Mouse (Mus musculus) intestine, embryonic 16.5 days (tissue): ENCODE results near the gene Spata18. TPM values are rescaled to one million over a fixed set of nuclear protein-coding genes. Genes with fewer than 3 reads are reported as not detected.
A peak's percentile ranks its signal among the peaks of the same experiment; 100 is the strongest.

Experiments used
- ATAC-seq: fragments of 200-750 bp; cut with Nextera tagmentation; 2 replicates; pipeline ENCODE4 v1.8.0; 2017; ENCODE audit warnings: moderate TSS enrichment, moderate library complexity
- H3K27ac ChIP-seq: fragments of 300-500 bp; sonication (generic); 2 replicates; pipeline ENCODE4 v1.5.1; 2014; ENCODE audit warnings: mild to moderate bottlenecking, low read length
- H3K27me3 ChIP-seq: fragments of 300-500 bp; sonication (generic); replicated peaks from 2 replicates; pipeline ENCODE4 v1.6.1; 2014; ENCODE audit warnings: low read length, control low read depth, mixed read lengths; ENCODE audit not compliant: control insufficient read depth, insufficient read depth
- H3K36me3 ChIP-seq: fragments of 300-500 bp; sonication (generic); 2 replicates; pipeline ENCODE4 v1.6.1; 2014; ENCODE audit warnings: low read length, control low read depth; ENCODE audit not compliant: control insufficient read depth, insufficient read depth
- H3K4me1 ChIP-seq: fragments of 300-500 bp; sonication (generic); 2 replicates; pipeline ENCODE4 v1.6.1; 2014; ENCODE audit warnings: low read length, control low read depth, mixed read lengths; ENCODE audit not compliant: control insufficient read depth, insufficient read depth
- H3K4me2 ChIP-seq: fragments of 300-500 bp; sonication (generic); 2 replicates; pipeline ENCODE4 v1.6.1; 2014; ENCODE audit warnings: low read depth, low read length, control low read depth
- H3K4me3 ChIP-seq: fragments of 300-500 bp; sonication (generic); 2 replicates; pipeline ENCODE4 v1.5.1; 2014; ENCODE audit warnings: mild to moderate bottlenecking, low read length
- H3K9ac ChIP-seq: fragments of 300-500 bp; sonication (generic); 2 replicates; pipeline ENCODE4 v1.6.1; 2014; ENCODE audit warnings: low read depth, low read length
- H3K9me3 ChIP-seq: fragments of 300-500 bp; sonication (generic); 2 replicates; pipeline ENCODE4 v1.6.1; 2016; ENCODE audit warnings: low read length, control low read depth; ENCODE audit not compliant: control insufficient read depth
- WGBS: fragments of 180-500 bp; shearing (Covaris S2); extraction: QIAGEN DNeasy Blood & Tissue Kit; methylation state at CpG from one replicate; pipeline ENCODE4 v1.1.7; 2014; 5-methylcytosine and 5-hydroxymethylcytosine counted together
- polyA plus RNA-seq: library from polyadenylated mRNA; unstranded; fragments of >200 nt; fragmentation: Nextera tagmentation; extraction: Ambion mirVana; gene quantifications from 2 replicates; pipeline ENCODE4 v1.2.1, GENCODE M21; 2015

Spata18 gene
- polyA plus RNA-seq, 1 experiment from 2014 or later, result 0.31 TPM

DNA sequence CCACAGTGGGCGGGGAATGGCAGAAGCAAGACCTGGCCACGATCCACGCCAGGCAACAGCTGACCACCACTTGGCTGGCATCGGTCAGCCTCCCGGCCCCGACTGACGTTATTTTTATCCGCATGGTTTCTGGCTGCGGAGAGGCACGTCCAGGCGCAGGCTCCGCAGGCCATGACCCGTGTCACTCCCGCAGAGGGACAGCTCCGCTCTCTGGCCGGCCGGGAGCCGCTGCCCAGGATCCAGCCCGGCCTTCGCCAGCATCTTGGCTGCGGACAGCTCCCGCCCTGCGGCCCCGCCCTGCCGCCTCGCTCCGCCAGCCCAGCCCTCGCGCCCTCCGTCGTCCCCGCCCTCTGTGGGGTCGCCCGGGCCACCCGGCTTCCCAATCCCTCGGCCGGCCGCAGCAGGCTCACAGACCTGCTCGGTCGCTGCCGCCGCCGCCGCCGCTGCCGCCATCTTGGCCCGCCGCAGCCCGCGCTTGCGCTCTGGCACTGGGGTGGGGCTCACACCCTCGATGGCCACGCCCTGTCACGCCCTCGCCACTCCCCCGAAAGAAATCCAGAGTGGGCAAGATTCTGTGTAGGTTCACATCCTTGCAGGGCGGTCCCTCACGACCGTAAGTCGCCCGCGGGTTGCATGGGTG is 3.8 kb upstream of the Spata18 start, which contains the start of gene Sgcb:
Gene Sgcb (minus strand): TSS at position 530 of the 640 bp plus-strand sequence.
- Histone ChIP-seq H3K27me3 (peaks cover 35% of the 10 kb centered on the region), H3K4me2 (peak within 1 kb of the TSS; percentile 93), H3K27ac (no peak within 1 kb of the TSS; the same call in 1 of the 2 replicates), H3K9ac (peak within 1 kb of the TSS; percentile 83), H3K4me3 (peak within 1 kb of the TSS; percentile 84), H3K36me3 (no peaks in the 10 kb centered on the region), H3K9me3 (no peaks in the 10 kb centered on the region), H3K4me1 (peaks cover 21% of the 10 kb centered on the region)
- WGBS, result under 1% methylated on average over 51 of the region's 62 CpGs
- ATAC-seq, result peak; percentile 85

DNA sequence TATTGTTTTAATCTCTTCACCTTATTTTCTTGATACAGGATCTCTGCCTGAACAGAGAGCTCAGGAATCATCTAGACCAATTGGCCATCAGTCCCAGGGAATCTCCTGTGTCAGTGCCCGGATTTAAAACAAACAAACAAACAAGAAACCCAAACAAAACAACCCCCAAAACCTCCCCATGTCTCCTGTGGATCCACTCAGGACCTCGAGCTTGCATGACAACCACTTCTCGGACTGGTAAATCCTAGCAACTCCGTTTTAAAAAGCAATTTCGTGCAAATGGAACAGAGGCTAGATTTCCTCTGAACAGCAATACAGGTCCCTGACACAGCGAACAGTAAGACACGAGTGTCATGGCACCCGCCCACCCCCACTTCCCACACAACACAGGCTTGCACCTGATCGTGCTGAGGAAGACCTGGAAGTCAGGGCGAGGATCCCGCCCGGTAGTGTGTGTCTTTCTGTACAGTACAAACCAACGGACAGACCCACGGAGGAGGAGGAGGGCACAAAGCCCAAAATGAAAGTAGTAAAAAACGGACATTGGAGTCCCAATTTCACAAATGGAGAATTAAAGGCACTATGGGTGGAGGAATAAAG is 714 bp upstream of the Spata18 start:
- H3K4me1 ChIP-seq, result peaks cover 21% of the 10 kb centered on the region
- peak overlapping the region; percentile 61 for H3K9ac ChIP-seq
- WGBS, result 2% methylated on average over 15 of the region's 15 CpGs
- H3K4me2 ChIP-seq, result peak overlapping the region; percentile 89
- no peaks in the 10 kb centered on the region for H3K36me3 ChIP-seq
- peaks cover 42% of the 10 kb centered on the region for H3K27me3 ChIP-seq
- no peaks in the 10 kb centered on the region for H3K9me3 ChIP-seq
- no peak for ATAC-seq
- H3K27ac ChIP-seq, result no peak overlapping the region
- peak overlapping the region; percentile 53 for H3K4me3 ChIP-seq

DNA sequence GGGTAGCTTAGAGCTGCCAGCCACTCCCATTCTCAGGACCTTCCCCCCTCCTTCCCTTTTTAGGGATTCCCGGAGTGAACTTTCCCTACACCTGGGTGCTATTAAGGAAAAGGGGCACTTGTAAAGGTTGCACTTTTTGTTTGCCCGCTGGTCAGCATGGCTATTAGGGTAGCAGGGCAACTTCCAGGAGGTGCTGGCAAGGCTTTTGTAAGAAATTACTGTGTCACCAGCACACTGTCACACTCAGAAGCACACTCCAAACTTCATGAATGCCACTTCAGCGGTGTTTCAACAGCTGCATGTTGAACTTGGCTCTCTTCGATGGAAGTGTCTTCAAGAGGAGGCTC is 649 bp downstream of the Spata18 start:
- 2% methylated on average over 4 of the region's 4 CpGs for WGBS
- peak overlapping the region; percentile 61; the same call in 1 of the 2 replicates for H3K9ac ChIP-seq
- H3K27me3 ChIP-seq, result peaks cover 42% of the 10 kb centered on the region
- H3K36me3 ChIP-seq, result no peaks in the 10 kb centered on the region
- peak overlapping the region; percentile 89 for H3K4me2 ChIP-seq
- H3K9me3 ChIP-seq, result no peaks in the 10 kb centered on the region
- no peak overlapping the region for H3K27ac ChIP-seq
- ATAC-seq, result no peak
- H3K4me1 ChIP-seq, result peaks cover 21% of the 10 kb centered on the region
- peak overlapping the region; percentile 53 for H3K4me3 ChIP-seq

DNA sequence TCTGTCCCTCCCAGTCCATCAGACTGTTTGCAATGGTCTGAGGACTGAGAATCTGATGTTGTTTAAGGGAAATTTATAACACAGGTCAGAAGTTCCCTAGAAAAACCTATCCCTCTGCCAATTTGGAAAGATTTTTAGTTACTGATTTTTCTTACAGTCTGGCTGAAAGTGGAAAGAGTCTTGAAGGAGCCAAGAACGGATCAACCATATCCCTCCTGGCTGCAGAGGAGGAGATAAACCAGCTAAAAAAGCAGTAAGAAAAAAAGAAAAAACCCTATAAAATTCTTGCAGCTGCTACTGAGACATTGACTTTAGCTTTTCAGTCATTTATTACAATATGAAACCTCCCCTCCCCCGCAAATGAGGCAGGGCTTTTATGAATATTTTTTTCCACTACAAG is 15.5 kb downstream of the Spata18 start:
- Histone ChIP-seq H3K4me1 (no peaks in the 10 kb centered on the region), H3K9me3 (no peaks in the 10 kb centered on the region), H3K27ac (no peak overlapping the region), H3K4me3 (no peak overlapping the region), H3K36me3 (no peaks in the 10 kb centered on the region), H3K27me3 (peaks cover 3% of the 10 kb centered on the region; the same call in 1 of the 2 replicates), H3K4me2 (no peak overlapping the region), H3K9ac (no peak overlapping the region)
- WGBS, result 76% methylated on average over 2 of the region's 2 CpGs
- no peak for ATAC-seq

DNA sequence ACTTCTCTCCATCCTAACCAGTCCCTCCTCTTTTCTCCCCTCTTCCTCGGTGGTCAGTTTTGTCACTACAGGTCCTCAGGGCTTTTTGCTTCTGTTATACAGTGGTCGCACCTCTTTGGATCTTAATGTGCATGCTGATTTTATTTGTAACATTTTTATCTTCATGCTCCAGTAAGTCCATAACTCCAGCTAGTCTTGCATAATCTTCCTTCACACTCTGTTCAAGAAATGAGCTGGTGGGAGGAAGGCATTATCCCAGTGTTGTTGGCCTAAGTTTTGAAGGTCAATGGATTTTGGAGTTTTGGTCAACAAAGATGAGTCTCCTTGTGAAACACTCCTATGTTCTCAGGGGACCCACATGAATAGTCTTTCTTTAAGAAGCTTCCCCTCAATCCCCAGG is 16.7 kb downstream of the Spata18 start:
- peaks cover 3% of the 10 kb centered on the region; the same call in 1 of the 2 replicates for H3K27me3 ChIP-seq
- no peaks in the 10 kb centered on the region for H3K9me3 ChIP-seq
- no peaks in the 10 kb centered on the region for H3K36me3 ChIP-seq
- no peak overlapping the region for H3K4me3 ChIP-seq
- ATAC-seq, result no peak
- H3K4me2 ChIP-seq, result no peak overlapping the region
- WGBS, result 87% methylated on average over 2 of the region's 2 CpGs
- no peak overlapping the region for H3K27ac ChIP-seq
- H3K4me1 ChIP-seq, result no peaks in the 10 kb centered on the region
- H3K9ac ChIP-seq, result no peak overlapping the region

DNA sequence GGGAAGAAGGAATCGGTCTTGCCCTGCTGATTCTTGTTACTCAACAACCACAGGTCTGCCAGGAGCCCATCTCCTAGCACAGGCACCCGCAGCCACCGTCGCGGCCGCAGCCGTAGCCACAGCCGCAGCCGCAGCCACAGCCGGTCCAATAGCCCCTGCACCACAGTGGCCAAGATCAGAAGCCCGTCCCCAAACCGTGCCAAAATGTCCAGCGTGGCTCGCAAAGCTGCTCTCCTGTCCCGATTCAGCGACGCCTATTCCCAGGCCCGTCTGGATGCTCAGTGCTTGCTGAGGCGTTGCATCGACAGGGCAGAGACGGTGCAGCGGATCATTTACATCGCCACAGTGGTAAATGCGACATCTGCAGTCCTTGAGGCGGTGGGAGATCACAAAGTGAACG is 18.2 kb downstream of the Spata18 start:
- WGBS, result 54% methylated on average over 26 of the region's 26 CpGs
- H3K4me2 ChIP-seq, result no peak overlapping the region
- H3K27ac ChIP-seq, result no peak overlapping the region
- no peak for ATAC-seq
- H3K4me1 ChIP-seq, result no peaks in the 10 kb centered on the region
- no peak overlapping the region for H3K4me3 ChIP-seq
- no peaks in the 10 kb centered on the region for H3K36me3 ChIP-seq
- no peak overlapping the region for H3K9ac ChIP-seq
- H3K27me3 ChIP-seq, result peaks cover 3% of the 10 kb centered on the region; the same call in 1 of the 2 replicates
- H3K9me3 ChIP-seq, result no peaks in the 10 kb centered on the region

DNA sequence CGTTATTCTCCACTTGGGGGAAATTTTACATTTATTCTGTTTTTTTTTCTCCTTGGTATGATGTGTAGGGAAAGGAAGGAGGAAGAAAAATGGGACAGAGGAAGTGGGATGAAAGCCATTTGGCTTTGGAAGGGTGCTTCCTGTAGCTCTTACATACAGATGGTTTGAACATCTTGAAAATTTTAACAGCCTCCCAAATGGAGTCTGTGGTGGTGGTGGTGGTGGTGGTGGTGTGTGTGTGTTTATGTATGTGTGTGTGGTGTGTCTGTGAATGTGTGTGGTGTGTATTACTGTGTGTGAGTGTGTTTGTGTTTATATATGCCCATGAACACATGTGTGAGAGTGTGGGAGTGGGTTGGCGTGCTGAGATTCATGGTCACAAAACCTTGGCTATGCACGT is 24.4 kb downstream of the Spata18 start:
- Histone ChIP-seq H3K27me3 (no peaks in the 10 kb centered on the region), H3K27ac (no peak overlapping the region), H3K4me3 (no peak overlapping the region), H3K4me1 (no peaks in the 10 kb centered on the region), H3K4me2 (no peak overlapping the region), H3K9ac (no peak overlapping the region), H3K9me3 (no peaks in the 10 kb centered on the region), H3K36me3 (no peaks in the 10 kb centered on the region)
- ATAC-seq, result no peak
- WGBS, result 81% methylated on average over 3 of the region's 3 CpGs

DNA sequence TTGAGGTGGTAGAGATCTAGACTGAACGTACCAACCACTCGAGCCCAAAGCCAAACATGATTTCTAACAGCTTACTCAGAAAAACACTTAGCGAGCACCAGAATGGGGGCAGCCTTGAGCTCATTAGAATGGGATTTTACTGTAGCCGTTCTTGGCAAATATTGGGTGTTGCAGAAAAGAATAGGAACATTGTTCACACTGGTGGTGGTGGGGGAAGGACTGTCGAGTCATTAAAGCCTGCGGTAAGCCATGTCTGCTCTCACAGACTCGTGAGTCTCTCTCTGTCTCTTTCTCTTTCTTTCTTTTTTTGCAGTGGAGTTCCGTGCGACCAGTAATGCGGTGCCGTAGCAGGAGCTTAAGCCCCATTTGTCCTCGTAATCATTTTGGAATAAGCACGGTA is 25.4 kb downstream of the Spata18 start:
- no peaks in the 10 kb centered on the region for H3K27me3 ChIP-seq
- H3K4me1 ChIP-seq, result no peaks in the 10 kb centered on the region
- H3K36me3 ChIP-seq, result no peaks in the 10 kb centered on the region
- H3K9ac ChIP-seq, result no peak overlapping the region
- no peak overlapping the region for H3K4me2 ChIP-seq
- no peak for ATAC-seq
- no peak overlapping the region for H3K27ac ChIP-seq
- 63% methylated on average over 13 of the region's 13 CpGs for WGBS
- H3K4me3 ChIP-seq, result no peak overlapping the region
- H3K9me3 ChIP-seq, result no peaks in the 10 kb centered on the region

DNA sequence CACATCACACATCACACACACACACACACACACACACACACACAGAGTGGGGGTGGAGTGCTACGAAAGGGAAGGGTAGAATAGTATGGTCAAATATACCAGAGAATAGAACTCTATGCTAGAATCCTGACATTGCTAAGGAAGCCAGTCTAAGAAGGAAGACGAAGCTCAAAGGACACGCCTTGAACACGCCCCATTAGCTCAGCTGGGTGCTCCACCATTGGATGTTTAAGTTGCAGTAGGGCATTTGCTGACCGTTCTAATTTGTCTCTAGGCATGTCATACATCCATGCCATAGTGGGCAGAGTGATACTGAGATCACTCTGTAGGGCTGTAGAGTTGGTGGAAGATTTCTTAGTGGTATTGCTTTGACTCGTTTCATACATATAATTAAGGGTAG is 32.0 kb downstream of the Spata18 start:
- no peak for ATAC-seq
- Histone ChIP-seq H3K4me3 (no peak overlapping the region), H3K4me2 (no peak overlapping the region), H3K27ac (no peak overlapping the region), H3K36me3 (no peaks in the 10 kb centered on the region), H3K4me1 (no peaks in the 10 kb centered on the region), H3K27me3 (no peaks in the 10 kb centered on the region), H3K9me3 (no peaks in the 10 kb centered on the region), H3K9ac (no peak overlapping the region)
- WGBS, result 78% methylated on average over 6 of the region's 6 CpGs
